Mouse (Mus musculus) ES-CJ7 (cell line): ENCODE measurements around the gene Gm6583.
A peak's percentile ranks its signal among the peaks of the same experiment; 100 is the strongest.

Experiments used
- DNase-seq: peaks from one replicate; pipeline ENCODE4 v3.0.0; 2011; ENCODE audit warnings: low read depth, low spot score

Gene Gm6583

GRCm38 (mm10) chr5:112367929-112368328 is 12.1 kb upstream of the Gm6583 start:
- no peak for DNase-seq

DNA sequence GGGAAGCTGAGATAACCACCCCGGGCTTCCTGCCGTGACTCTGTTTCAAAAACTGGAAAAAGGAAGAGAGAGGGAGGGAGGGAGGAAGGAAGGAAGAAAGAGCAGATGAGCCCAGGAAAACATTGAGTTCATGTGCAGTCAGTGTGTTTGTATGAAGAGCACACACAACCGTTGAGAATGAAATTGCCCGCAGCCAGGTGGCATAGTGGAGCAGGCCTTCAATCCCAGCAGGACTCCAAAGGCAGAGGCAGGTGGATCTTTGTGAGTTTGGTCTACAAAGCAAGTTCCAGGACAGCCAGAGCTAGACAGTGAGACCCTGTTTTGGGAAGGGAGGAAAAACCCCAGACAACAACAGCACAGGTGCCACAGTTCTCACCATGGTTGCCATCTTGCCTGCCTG is 11.5 kb upstream of the Gm6583 start:
- no peak for DNase-seq

DNA sequence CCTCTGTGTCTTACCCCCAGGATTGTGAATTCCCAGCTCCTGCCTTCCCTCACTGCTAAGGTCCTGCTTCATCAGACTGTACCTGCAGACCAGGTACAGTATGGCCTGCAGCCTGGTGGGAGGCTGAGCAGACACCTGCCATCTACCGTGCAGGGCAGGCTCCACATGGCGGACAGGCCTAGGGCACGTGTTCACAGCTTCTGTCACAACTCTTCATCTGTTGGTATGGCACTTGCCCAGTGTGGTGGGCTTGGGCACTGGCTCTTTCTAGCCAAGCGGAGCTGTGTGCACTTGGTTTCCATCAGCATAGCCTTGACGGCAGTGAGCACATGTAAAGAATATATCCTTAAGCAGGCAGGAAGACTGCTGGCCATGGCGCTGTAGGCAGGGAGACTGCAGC is 11.0 kb upstream of the Gm6583 start:
- DNase-seq = no peak

DNA sequence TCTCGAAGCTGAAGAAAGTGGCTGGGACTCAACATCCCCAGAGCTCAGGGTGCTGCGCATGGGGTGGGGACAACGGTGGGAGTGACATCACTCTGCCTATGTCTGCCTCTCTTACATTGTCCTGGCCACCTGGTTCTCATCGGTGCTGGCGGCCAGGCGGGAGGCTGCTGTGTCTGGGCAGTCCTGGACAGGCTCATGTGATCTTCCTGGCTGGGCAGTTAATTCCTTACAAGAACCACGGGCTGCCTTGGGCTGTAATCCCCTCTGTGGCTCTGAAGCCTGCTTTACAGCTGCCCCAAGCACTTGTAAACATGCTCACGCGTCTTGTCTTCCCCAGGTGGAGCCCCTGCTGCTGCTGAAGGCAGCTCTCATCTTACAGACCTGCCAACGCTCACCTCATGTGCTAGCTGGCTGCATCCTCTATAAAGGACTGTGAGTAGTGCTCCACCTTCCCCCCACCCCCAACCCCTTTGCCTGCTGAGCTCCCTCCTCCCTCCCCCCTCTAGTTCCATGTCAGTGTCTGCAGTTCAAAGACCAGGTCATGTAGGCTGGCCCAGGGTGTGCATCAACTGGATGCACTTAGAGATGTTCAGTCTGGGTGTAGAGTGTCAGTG is 8.5 kb upstream of the Gm6583 start:
- no peak for DNase-seq

- DNase-seq = no peak
These were observed 4.2 kb upstream of the Gm6583 start for GRCm38 (mm10) chr5:112360077-112360476.

GRCm38 (mm10) chr5:112359520-112359919 is 3.7 kb upstream of the Gm6583 start:
- no peak for DNase-seq

DNA sequence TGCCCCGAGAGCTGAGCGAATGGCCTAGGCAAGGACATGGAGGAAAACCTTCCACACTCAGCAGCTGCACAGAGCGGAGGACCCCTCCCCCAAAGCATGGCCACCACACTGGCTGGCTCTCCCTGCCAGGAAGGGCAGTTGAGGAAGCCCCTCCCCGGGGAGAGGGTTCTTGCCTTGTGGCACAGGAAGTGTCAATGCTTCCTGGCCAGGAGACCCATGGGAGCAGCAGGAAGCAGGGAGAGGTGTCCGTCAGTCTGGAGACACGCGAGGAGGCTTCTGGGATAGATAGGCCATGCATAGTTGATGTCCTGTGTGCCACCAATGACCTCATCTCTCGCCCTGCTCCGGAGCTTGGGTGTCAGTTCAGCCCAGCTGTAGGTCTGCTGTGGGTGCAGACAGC is 489 bp upstream of the Gm6583 start:
- no peak for DNase-seq

- DNase-seq = no peak
These were observed 340 bp downstream of the Gm6583 start for GRCm38 (mm10) chr5:112355493-112355892.

- no peak for DNase-seq
These were observed 6.7 kb downstream of the Gm6583 start for GRCm38 (mm10) chr5:112349169-112349568.

- DNase-seq = no peak
These were observed 9.4 kb downstream of the Gm6583 start for GRCm38 (mm10) chr5:112346211-112346965.

DNA sequence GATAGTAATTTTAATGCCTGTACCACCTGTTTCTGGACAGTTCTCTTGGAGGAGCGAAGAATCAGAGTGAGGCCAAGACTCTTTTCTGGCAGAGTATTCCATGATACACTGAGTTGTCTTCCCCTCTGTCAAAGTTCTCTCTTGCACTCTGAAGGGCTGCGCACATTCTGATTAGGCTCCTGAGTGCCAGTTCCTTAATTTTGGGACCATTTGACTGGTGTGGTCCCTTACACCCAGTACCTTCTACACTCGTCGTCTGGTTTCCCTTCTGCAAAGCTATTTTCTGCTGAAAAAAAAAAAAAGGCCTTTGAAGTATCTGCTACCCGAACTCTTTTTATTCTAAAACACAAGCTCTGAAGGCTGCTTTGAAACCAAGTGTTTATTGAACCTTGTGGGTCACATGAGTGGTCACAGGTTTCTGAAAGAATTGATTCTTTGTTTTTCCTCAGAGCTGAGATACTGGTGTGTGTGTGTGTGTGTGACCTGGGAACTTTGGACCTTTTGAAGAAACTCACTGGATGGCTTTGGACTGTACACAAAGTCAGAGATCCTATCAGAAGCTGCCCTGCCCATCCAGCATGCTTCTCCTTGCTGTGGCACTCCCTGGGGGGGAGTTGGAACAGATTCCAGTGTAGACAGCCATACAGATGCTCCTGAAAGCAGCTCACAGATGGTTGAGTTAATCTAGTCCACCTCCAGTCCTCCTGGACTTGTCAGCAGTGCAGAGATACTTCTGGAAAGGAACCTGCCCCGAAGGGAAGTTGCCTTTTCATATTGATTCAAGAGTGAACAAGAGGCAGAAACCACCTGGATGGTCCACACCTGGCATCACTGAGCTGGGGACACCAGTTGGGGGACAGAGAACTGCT is 11.5 kb downstream of the Gm6583 start:
- no peak for DNase-seq

DNA sequence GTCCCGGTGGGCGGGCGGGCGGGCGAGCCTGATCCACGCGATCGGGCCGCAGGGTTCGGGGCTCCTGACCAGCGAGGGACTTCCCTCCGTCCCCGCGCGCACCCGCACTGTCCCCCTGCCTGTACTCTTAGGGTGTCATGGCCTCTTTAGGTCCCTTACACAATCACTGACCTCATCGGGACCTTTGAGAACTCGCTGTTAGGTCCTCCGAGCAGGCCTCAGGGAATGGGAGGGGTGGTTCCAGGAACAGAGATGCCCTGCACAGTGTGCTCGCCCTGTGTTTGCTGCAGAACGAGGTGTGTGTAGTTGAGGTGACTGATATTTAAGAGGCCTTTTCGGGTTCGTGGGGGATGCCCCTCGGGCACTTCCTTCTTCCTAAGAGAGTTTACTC is 12.6 kb downstream of the Gm6583 start:
- peak; percentile 15 for DNase-seq

GRCm38 (mm10) chr5:112342463-112343204 is 13.2 kb downstream of the Gm6583 start, which contains the start of the genes Srrd and Hps4:
Srrd (minus strand) TSS chr5:112343040.
Hps4 (plus strand) TSS chr5:112343083.
- peak; percentile 78 for DNase-seq

- DNase-seq = no peak
These were observed 16.6 kb downstream of the Gm6583 start for GRCm38 (mm10) chr5:112339215-112339614.

- no peak for DNase-seq
These were observed 18.8 kb downstream of the Gm6583 start for GRCm38 (mm10) chr5:112337004-112337403.

DNA sequence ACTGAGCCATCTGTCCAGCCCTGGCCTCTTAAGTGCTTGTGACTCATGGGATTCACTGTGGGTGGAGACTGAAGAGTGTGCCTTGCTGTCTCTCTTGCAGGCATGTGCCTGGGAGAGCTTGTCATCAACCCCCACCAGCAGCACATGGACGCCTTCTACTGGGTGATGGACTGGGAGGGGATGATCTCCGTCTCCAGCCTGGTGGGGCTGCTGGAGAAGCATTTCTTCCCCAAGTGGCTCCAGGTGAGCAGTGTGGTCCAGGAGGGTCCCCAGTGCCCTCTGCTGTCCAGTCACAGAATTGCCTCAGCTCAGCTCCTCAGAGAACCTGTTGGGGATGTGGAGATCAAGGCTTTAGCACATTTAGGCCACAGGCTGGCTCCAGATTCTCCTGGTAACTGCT is 20.4 kb downstream of the Gm6583 start:
- DNase-seq = peak; percentile 68

- DNase-seq = no peak
These were observed 25.8 kb downstream of the Gm6583 start for GRCm38 (mm10) chr5:112329805-112330564.

GRCm38 (mm10) chr5:112327854-112328253 is 28.0 kb downstream of the Gm6583 start:
- no peak for DNase-seq

GRCm38 (mm10) chr5:112326446-112327009 is 29.3 kb downstream of the Gm6583 start:
- DNase-seq = no peak
